Mouse (Mus musculus) C2C12 (cell line): Measurements from ENCODE around the gene Frat1. TPM values are rescaled to one million over a fixed set of nuclear protein-coding genes. Genes with fewer than 3 reads are reported as not detected.
"Not testable (repeated sequence)": the region's sequence is repeated elsewhere in the genome, so short reads cannot be mapped to it uniquely, and the experiment has no call there.

Experiments used
- H3K27me3 ChIP-seq: one replicate; pipeline ENCODE4 v1.6.1; 2011; ENCODE audit not compliant: control insufficient read depth, insufficient read depth, insufficient read length
- H3K36me3 ChIP-seq: one replicate; pipeline ENCODE4 v1.6.1; 2011; ENCODE audit not compliant: control insufficient read depth, insufficient read depth
- H3K4me3 ChIP-seq: one replicate; pipeline ENCODE4 v1.5.1; 2011; ENCODE audit warnings: mild to moderate bottlenecking, control low read depth; ENCODE audit not compliant: poor library complexity, insufficient read depth, severe bottlenecking
- H3K79me2 ChIP-seq: one replicate; pipeline ENCODE4 v1.6.1; 2011; ENCODE audit not compliant: control insufficient read depth, insufficient read depth
- H3K79me3 ChIP-seq: one replicate; pipeline ENCODE4 v1.6.1; 2011; ENCODE audit warnings: low read depth, control low read depth
- H3ac ChIP-seq: one replicate; pipeline ENCODE3; 2011; ENCODE audit warnings: low read depth; ENCODE audit not compliant: control insufficient read depth, insufficient read length
- CEBPB ChIP-seq: IDR thresholded peaks from one replicate; pipeline ENCODE4 v1.6.1; 2011; ENCODE audit warnings: low read depth, mild to moderate bottlenecking, control low read depth, moderate library complexity
- CTCF ChIP-seq: IDR thresholded peaks from one replicate; pipeline ENCODE4 v1.5.1; 2011; ENCODE audit not compliant: control insufficient read depth, insufficient read depth, insufficient read length
- FOSL1 ChIP-seq: IDR thresholded peaks from one replicate; pipeline ENCODE4 v1.8.0; 2011; ENCODE audit warnings: mild to moderate bottlenecking, low read length; ENCODE audit not compliant: poor library complexity, insufficient read depth, severe bottlenecking
- MAX ChIP-seq: IDR thresholded peaks from one replicate; pipeline ENCODE4 v1.6.1; 2011; ENCODE audit warnings: mild to moderate bottlenecking, control low read depth
- MYOD1 ChIP-seq: IDR thresholded peaks from one replicate; pipeline ENCODE4 v1.6.1; 2011; ENCODE audit warnings: low read depth; ENCODE audit not compliant: control insufficient read depth, insufficient read length
- MYOG ChIP-seq: IDR thresholded peaks from one replicate; pipeline ENCODE4 v1.6.1; 2011; ENCODE audit not compliant: control insufficient read depth, insufficient read length; ENCODE audit errors: extremely low read depth
- USF1 ChIP-seq: IDR thresholded peaks from one replicate; pipeline ENCODE4 v1.6.1; 2011; ENCODE audit warnings: low read depth, mild to moderate bottlenecking, control low read depth, moderate library complexity
- polyA plus RNA-seq: library from polyadenylated mRNA; unstranded; fragments of >200 nt; fragmentation: generic; extraction: Trizol; gene quantifications from one replicate; pipeline ENCODE4 v1.2.1, GENCODE M21; 2012; ENCODE audit warnings: missing spikeins

Frat1 gene
- polyA plus RNA-seq, 1 experiment = 0.06 TPM

DNA sequence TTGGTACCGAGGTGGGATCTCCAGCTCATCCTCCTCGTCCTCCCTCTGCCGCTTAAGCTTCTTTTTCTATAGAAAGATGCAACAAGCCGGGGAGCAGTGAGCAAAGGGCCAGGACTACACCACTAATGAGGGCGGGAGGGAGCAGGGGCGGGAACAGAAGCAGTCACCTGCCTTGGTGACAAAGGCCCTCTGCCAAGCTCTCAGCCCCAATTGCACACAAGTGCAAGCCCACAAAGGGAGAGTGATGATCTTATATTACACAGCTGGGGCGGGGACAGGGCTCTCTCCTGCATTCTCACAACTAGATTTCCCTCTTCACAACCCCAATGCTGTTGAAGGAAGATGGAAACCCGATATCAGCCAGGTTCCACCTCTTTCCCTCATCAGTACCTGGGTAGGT is 36.9 kb downstream of the Frat1 start:
- H3K79me2 ChIP-seq = no peaks in the 10 kb centered on the region
- peaks cover 89% of the 10 kb centered on the region for H3K36me3 ChIP-seq
- TF ChIP-seq MYOD1 = no peak
- TF ChIP-seq CTCF = no peak
- no peak for TF ChIP-seq MAX
- TF ChIP-seq MYOG = no peak
- TF ChIP-seq FOSL1 = no peak
- no peak for TF ChIP-seq USF1
- H3ac ChIP-seq = no peak overlapping the region
- no peaks in the 10 kb centered on the region for H3K27me3 ChIP-seq
- H3K79me3 ChIP-seq = no peaks in the 10 kb centered on the region
- no peak overlapping the region for H3K4me3 ChIP-seq

- H3ac ChIP-seq = no peak overlapping the region
- H3K4me3 ChIP-seq = no peak overlapping the region
- no peak for TF ChIP-seq CTCF
- TF ChIP-seq MYOD1 = no peak
- no peak for TF ChIP-seq MYOG
- no peak for TF ChIP-seq USF1
- TF ChIP-seq CEBPB = no peak
- no peak for TF ChIP-seq FOSL1
- no peak for TF ChIP-seq MAX
- H3K79me3 ChIP-seq = no peaks in the 10 kb centered on the region
- peaks cover 73% of the 10 kb centered on the region for H3K36me3 ChIP-seq
- H3K27me3 ChIP-seq = no peaks in the 10 kb centered on the region
- H3K79me2 ChIP-seq = no peaks in the 10 kb centered on the region
Observed at GRCm38 (mm10) chr19:41869296-41869695, 39.5 kb downstream of the Frat1 start.

GRCm38 (mm10) chr19:41869946-41870345 is 40.2 kb downstream of the Frat1 start:
- peaks cover 76% of the 10 kb centered on the region for H3K36me3 ChIP-seq
- H3K79me3 ChIP-seq, H3K27me3 ChIP-seq: not testable (repeated sequence)

DNA sequence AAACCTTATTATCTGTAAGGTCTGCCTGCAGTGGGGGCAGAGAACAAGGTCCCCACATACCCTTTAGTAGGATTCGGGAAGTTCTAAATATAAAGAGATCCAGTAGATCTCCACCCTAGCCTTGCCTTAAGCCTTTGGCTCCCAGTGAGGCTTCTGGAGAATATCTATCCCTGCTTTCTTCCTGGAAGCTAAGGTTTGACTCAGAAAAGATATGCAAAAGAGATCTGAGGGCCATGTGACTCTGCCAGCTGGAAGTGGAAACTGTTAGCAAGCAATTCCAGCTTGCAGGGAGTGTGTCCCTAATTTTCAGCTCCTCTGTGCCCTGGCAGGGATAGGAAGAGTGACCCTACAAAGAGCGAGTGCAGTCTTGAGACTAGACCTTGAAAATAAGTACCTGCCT is 42.5 kb downstream of the Frat1 start:
- TF ChIP-seq FOSL1 (no peak), MAX (no peak), CEBPB (no peak), CTCF (no peak), MYOD1 (no peak), USF1 (no peak), MYOG (no peak)
- H3ac ChIP-seq = no peak overlapping the region
- H3K36me3 ChIP-seq = peaks cover 76% of the 10 kb centered on the region
- H3K27me3 ChIP-seq = no peaks in the 10 kb centered on the region
- H3K79me3 ChIP-seq = no peaks in the 10 kb centered on the region
- no peak overlapping the region for H3K4me3 ChIP-seq
- H3K79me2 ChIP-seq = no peaks in the 10 kb centered on the region

More at GRCm38 (mm10) chr19:41869946-41870345, 40.2 kb downstream of the Frat1 start:
- not testable (repeated sequence) for H3K79me2 ChIP-seq, H3K4me3 ChIP-seq, H3ac ChIP-seq

- H3K79me3 ChIP-seq = no peaks in the 10 kb centered on the region
- no peak for TF ChIP-seq FOSL1
- TF ChIP-seq MYOG = no peak
- TF ChIP-seq USF1 = no peak
- TF ChIP-seq CEBPB = no peak
- no peak for TF ChIP-seq MYOD1
- TF ChIP-seq CTCF = no peak
- no peak for TF ChIP-seq MAX
Observed at GRCm38 (mm10) chr19:41874356-41874755, 44.6 kb downstream of the Frat1 start.

GRCm38 (mm10) chr19:41881842-41882241 is 52.1 kb downstream of the Frat1 start:
- Histone ChIP-seq H3K79me3 (no peaks in the 10 kb centered on the region), H3K4me3 (no peak overlapping the region), H3K27me3 (no peaks in the 10 kb centered on the region), H3ac (no peak overlapping the region), H3K36me3 (peaks cover 68% of the 10 kb centered on the region), H3K79me2 (no peaks in the 10 kb centered on the region)
- TF ChIP-seq MYOD1 (no peak), MYOG (no peak), USF1 (no peak), MAX (no peak), CEBPB (no peak), FOSL1 (no peak), CTCF (no peak)

More at GRCm38 (mm10) chr19:41874356-41874755, 44.6 kb downstream of the Frat1 start:
- H3K4me3 ChIP-seq = no peak overlapping the region
- no peak overlapping the region for H3ac ChIP-seq
- no peaks in the 10 kb centered on the region for H3K79me2 ChIP-seq
- no peaks in the 10 kb centered on the region for H3K27me3 ChIP-seq
- H3K36me3 ChIP-seq = peaks cover 65% of the 10 kb centered on the region

Other genes starting within 250 kb of the Frat1 start
- gene Gm340, start 247.6 kb upstream of the Frat1 start, polyA plus RNA-seq = 2.1 TPM
- not detected for gene Slit1, start 86.3 kb upstream of the Frat1 start, polyA plus RNA-seq
- gene Arhgap19, start 27.9 kb upstream of the Frat1 start, polyA plus RNA-seq = 8.9 TPM
- 0.60 TPM for gene Frat2, start 18.2 kb downstream of the Frat1 start, polyA plus RNA-seq
- 33.6 TPM for gene Rrp12, start 66.2 kb downstream of the Frat1 start, polyA plus RNA-seq
- 736 TPM for gene Pgam1, start 82.0 kb downstream of the Frat1 start, polyA plus RNA-seq
- 46.5 TPM for gene Exosc1, start 103.5 kb downstream of the Frat1 start, polyA plus RNA-seq
- 104 TPM for gene Zdhhc16, start 103.5 kb downstream of the Frat1 start, polyA plus RNA-seq
- 21.9 TPM for gene Mms19, start 151.2 kb downstream of the Frat1 start, polyA plus RNA-seq
- gene Ubtd1, start 151.8 kb downstream of the Frat1 start, polyA plus RNA-seq = 73.0 TPM
- 0.15 TPM for gene Ankrd2, start 206.0 kb downstream of the Frat1 start, polyA plus RNA-seq
- 0.30 TPM for gene Hoga1, start 215.6 kb downstream of the Frat1 start, polyA plus RNA-seq
- 0.18 TPM for gene 4933411K16Rik, start 222.3 kb downstream of the Frat1 start, polyA plus RNA-seq